Mouse (Mus musculus): ENCODE measurements around the gene Olfr371. TPM values are rescaled to one million over a fixed set of nuclear protein-coding genes. Genes with fewer than 3 reads are reported as not detected.

Olfr371 gene
- polyA plus RNA-seq (2015; fragmentation: Nextera tagmentation; extraction: Ambion mirVana) = not detected in 2 replicates

DNA sequence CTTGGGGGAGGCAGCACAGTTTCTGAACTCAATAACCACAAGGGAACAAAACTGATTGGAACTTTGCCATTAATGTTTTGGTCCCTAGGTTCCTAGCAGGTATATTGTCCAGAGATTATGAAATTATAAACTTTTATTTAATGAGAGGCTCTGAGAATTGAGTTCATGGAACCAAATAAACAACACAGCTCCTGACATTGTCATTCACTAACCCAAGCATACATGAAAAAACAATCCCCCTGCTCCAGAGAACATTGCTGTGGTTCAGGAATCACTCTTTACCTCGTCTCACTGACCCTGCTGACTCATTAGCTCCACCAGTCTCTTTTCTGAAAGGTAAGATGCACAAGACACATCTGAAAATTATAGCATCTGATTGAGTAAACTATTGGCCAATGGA is at the start of gene Olfr371:
TSS of gene Olfr371 (plus strand) at position 301 of the 400 bp plus-strand sequence.
- no peak within 1 kb of the TSS for H3K4me2 ChIP-seq
- no peaks in the 10 kb centered on the region for H3K36me3 ChIP-seq
- no peak within 1 kb of the TSS for H3K9ac ChIP-seq
- no peaks in the 10 kb centered on the region for H3K27me3 ChIP-seq
- WGBS = 35% methylated on average over 1 of the region's 1 CpGs
- no peak within 1 kb of the TSS for H3K27ac ChIP-seq
- no peak within 1 kb of the TSS for H3K4me3 ChIP-seq
- ATAC-seq (ENCODE audit: insufficient number of reproducible peaks, insufficient read depth, low FRiP score, low TSS enrichment, low read depth) = no peak
- no peaks in the 10 kb centered on the region for H3K4me1 ChIP-seq
- H3K9me3 ChIP-seq = no peaks in the 10 kb centered on the region

DNA sequence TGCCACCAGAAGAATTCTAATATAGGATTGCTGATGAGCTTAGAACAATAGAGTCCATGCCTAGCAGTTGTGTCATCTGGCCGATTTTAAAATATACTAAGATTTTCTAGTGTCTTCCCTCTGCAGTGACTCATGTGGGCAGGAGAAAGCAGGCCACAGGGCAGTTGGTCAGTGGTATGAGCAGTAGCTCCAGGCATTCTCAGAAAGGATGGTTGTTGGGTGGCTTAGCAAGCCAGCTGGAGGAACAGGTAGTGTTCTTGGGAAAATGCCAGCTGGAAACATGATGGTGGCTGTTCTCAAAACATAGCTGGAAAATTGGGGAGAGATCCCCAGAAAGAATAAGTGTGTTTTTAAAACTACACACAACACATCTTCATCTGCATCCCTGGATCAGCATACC is 33.4 kb upstream of the Olfr371 start:
- Histone ChIP-seq H3K4me2 (no peak overlapping the region), H3K9ac (no peak overlapping the region), H3K27me3 (no peaks in the 10 kb centered on the region), H3K9me3 (peaks cover 7% of the 10 kb centered on the region), H3K27ac (no peak overlapping the region), H3K4me1 (no peaks in the 10 kb centered on the region), H3K36me3 (no peaks in the 10 kb centered on the region), H3K4me3 (no peak overlapping the region)
- 76% methylated on average over 1 of the region's 1 CpGs for WGBS
- ATAC-seq (ENCODE audit: insufficient number of reproducible peaks, insufficient read depth, low FRiP score, low TSS enrichment, low read depth) = no peak

DNA sequence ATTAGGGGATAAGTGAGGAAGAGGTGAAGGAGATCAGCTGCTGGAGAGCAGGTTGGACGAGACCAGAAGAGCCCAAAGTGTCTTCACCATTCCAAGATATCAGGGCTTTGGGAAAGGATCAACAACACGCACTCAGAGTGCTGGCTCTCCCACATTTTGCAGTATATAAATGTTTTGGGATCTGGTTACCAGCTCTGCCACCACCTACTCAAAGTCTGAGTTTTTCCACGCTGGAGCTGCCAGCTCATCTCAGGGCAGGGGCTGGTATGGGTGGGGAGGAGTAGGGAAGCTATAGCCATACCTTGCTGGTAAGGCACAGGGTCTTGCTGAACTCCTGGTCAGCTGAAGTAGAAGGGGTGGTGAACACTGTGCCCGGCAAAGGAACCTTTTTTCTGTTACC is 5.6 kb upstream of the Olfr371 start:
- no peak overlapping the region for H3K27ac ChIP-seq
- no peaks in the 10 kb centered on the region for H3K9me3 ChIP-seq
- no peak overlapping the region for H3K4me3 ChIP-seq
- no peak for ATAC-seq (ENCODE audit: insufficient number of reproducible peaks, insufficient read depth, low FRiP score, low TSS enrichment, low read depth)
- no peaks in the 10 kb centered on the region for H3K27me3 ChIP-seq
- H3K4me2 ChIP-seq = no peak overlapping the region
- no peaks in the 10 kb centered on the region for H3K36me3 ChIP-seq
- 82% methylated on average over 4 of the region's 4 CpGs for WGBS
- no peaks in the 10 kb centered on the region for H3K4me1 ChIP-seq
- H3K9ac ChIP-seq = no peak overlapping the region

DNA sequence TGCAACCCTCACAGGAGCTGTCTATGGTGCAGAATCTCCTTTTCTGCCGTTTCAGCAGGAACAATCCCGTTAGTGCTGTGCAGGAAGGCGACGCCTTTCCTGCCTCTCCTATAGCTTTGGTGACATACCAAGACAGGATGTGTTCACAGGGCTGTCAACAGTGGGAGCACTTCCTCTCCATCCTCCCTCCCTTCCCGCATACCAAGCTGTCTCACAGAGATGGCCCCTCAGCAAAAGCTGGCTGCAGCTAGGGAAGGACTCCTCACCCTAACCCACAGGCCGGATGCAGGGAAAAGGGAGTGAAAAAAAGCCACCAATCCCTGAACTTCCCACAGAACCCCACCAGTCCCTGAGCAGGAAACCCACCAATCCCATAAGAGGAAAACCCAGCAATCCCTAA is 4.8 kb upstream of the Olfr371 start:
- H3K4me3 ChIP-seq = no peak overlapping the region
- no peak overlapping the region for H3K4me2 ChIP-seq
- H3K27ac ChIP-seq = no peak overlapping the region
- H3K27me3 ChIP-seq = no peaks in the 10 kb centered on the region
- H3K36me3 ChIP-seq = no peaks in the 10 kb centered on the region
- no peak overlapping the region for H3K9ac ChIP-seq
- 41% methylated on average over 6 of the region's 6 CpGs for WGBS
- H3K9me3 ChIP-seq = no peaks in the 10 kb centered on the region
- no peaks in the 10 kb centered on the region for H3K4me1 ChIP-seq
- ATAC-seq (ENCODE audit: insufficient number of reproducible peaks, insufficient read depth, low FRiP score, low TSS enrichment, low read depth) = no peak

DNA sequence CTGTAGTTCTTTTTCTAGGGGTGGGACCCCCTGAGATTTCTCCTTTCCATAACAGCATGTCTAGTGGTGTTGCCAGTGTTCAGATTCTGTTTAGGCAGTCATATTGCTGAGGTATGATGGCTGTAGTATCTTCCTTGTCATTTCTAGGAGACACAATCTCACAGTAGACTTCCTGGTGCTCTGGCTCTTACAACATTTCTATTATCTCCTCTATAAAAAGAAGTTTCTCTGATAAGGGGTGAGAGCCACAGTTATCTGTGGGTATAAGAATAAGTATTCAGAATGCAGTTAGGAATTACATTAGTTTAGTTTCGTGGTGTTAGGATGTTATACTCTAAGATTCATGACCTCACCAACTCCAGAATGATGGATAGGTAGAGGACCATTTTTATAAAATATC is 1.5 kb downstream of the Olfr371 start:
- Histone ChIP-seq H3K4me2 (no peak overlapping the region), H3K36me3 (no peaks in the 10 kb centered on the region), H3K27ac (no peak overlapping the region), H3K4me1 (no peaks in the 10 kb centered on the region), H3K9me3 (no peaks in the 10 kb centered on the region), H3K9ac (no peak overlapping the region), H3K4me3 (no peak overlapping the region), H3K27me3 (no peaks in the 10 kb centered on the region)
- 68% methylated on average over 1 of the region's 1 CpGs for WGBS
- no peak for ATAC-seq (ENCODE audit: insufficient number of reproducible peaks, insufficient read depth, low FRiP score, low TSS enrichment, low read depth)

Other genes with a start within 250 kb of the Olfr371 start
- gene Junb, start 247.3 kb upstream of the Olfr371 start, polyA plus RNA-seq (2015; fragmentation: Nextera tagmentation; extraction: Ambion mirVana) = 10.4 and 11.2 TPM in 2 replicates
- 23.2 and 24.7 TPM in 2 replicates for gene Hook2, start 235.4 kb upstream of the Olfr371 start, polyA plus RNA-seq (2015; fragmentation: Nextera tagmentation; extraction: Ambion mirVana)
- gene Best2, start 211.5 kb upstream of the Olfr371 start, polyA plus RNA-seq (2015; fragmentation: Nextera tagmentation; extraction: Ambion mirVana) = 0.14 TPM in 1 of 2 replicates, not detected in the other
- gene Asna1, start 200.7 kb upstream of the Olfr371 start, polyA plus RNA-seq (2015; fragmentation: Nextera tagmentation; extraction: Ambion mirVana) = 126 and 139 TPM in 2 replicates
- 133 and 146 TPM in 2 replicates for gene Trir, start 199.2 kb upstream of the Olfr371 start, polyA plus RNA-seq (2015; fragmentation: Nextera tagmentation; extraction: Ambion mirVana)
- gene Tnpo2, start 189.1 kb upstream of the Olfr371 start, polyA plus RNA-seq (2015; fragmentation: Nextera tagmentation; extraction: Ambion mirVana) = 30.1 and 43.4 TPM in 2 replicates
- gene Fbxw9, start 165.9 kb upstream of the Olfr371 start, polyA plus RNA-seq (2015; fragmentation: Nextera tagmentation; extraction: Ambion mirVana) = 36.7 and 38.2 TPM in 2 replicates
- 1.1 and 1.4 TPM in 2 replicates for gene Gm5741, start 158.0 kb upstream of the Olfr371 start, polyA plus RNA-seq (2015; fragmentation: Nextera tagmentation; extraction: Ambion mirVana)
- 55.1 and 70.7 TPM in 2 replicates for gene Dhps, start 154.2 kb upstream of the Olfr371 start, polyA plus RNA-seq (2015; fragmentation: Nextera tagmentation; extraction: Ambion mirVana)
- gene Wdr83os, start 145.2 kb upstream of the Olfr371 start, polyA plus RNA-seq (2015; fragmentation: Nextera tagmentation; extraction: Ambion mirVana) = 129 and 130 TPM in 2 replicates
- gene Wdr83, start 144.7 kb upstream of the Olfr371 start, polyA plus RNA-seq (2015; fragmentation: Nextera tagmentation; extraction: Ambion mirVana) = 45.2 and 46.2 TPM in 2 replicates
- gene Man2b1, start 142.7 kb upstream of the Olfr371 start, polyA plus RNA-seq (2015; fragmentation: Nextera tagmentation; extraction: Ambion mirVana) = 29.1 and 29.6 TPM in 2 replicates
- 2.9 and 3.1 TPM in 2 replicates for gene Zfp791, start 102.9 kb upstream of the Olfr371 start, polyA plus RNA-seq (2015; fragmentation: Nextera tagmentation; extraction: Ambion mirVana)
- not detected in 2 replicates for gene Cks1brt, start 74.1 kb upstream of the Olfr371 start, polyA plus RNA-seq (2015; fragmentation: Nextera tagmentation; extraction: Ambion mirVana)
- gene Orc6, start 73.6 kb downstream of the Olfr371 start, polyA plus RNA-seq (2015; fragmentation: Nextera tagmentation; extraction: Ambion mirVana) = 111 and 116 TPM in 2 replicates
- gene Vps35, start 73.8 kb downstream of the Olfr371 start, polyA plus RNA-seq (2015; fragmentation: Nextera tagmentation; extraction: Ambion mirVana) = 127 and 136 TPM in 2 replicates
- 4.4 and 5.4 TPM in 2 replicates for gene Mylk3, start 160.4 kb downstream of the Olfr371 start, polyA plus RNA-seq (2015; fragmentation: Nextera tagmentation; extraction: Ambion mirVana)
- gene 4921524J17Rik, start 206.8 kb downstream of the Olfr371 start, polyA plus RNA-seq (2015; fragmentation: Nextera tagmentation; extraction: Ambion mirVana) = 54.0 and 56.6 TPM in 2 replicates

Measured in embryonic facial prominence, embryonic 13.5 days (tissue).